Mouse (Mus musculus): ENCODE measurements around the gene Olfr812.

DNA sequence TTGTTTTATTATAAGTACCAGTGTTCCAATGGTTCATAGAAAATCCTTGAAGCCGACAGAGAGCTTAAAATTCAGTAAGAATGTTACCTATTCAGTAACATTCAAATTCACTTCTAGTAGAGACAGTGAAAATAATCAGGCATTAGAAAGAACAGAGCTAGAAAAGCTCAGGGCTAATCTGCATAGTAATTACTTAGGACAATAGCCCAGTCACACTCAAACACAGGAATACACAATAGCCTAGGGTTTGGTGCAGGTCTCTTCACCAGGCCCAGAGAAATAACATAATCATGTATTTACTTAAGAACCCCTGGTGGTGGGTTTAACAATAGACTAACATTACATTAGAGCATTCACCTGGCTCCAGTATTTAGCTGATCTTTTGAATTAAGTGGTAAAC, 1.4 kb upstream of the Olfr812 start:
- TF ChIP-seq GATA1 (IDR thresholded peaks at IDR 0.05; ENCODE audit: low read length) (no peak), TAL1 (IDR thresholded peaks at IDR 0.05; ENCODE audit: low read length) (no peak)

Data from erythroblast, embryonic 14.5 days (primary cell).